In the genomic region with DNA sequence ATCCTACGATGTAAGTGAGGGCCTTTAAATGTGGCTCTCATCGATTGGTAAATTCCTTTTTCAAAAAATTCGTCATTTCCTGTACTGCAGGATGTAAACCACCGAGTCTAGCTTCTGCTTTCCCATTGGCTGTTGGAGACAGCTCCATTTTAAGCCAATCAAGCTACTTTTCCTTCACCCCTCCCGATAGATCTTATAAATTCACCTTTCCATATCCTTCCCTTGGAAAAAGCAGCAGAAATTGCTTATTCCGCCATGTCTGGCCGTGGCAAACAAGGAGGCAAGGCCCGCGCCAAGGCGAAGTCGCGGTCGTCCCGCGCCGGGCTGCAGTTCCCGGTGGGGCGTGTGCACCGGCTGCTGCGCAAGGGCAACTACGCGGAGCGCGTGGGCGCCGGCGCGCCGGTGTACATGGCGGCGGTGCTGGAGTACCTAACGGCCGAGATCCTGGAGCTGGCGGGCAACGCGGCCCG, we compare ENCODE assay signal across 8 mouse cellular contexts. TPM values are rescaled to one million over a fixed set of nuclear protein-coding genes. Genes with fewer than 3 reads are reported as not detected.
DNase-seq lines count a peak whose midpoint lies in the region; ATAC-seq lines count a peak whose summit lies in the region.

Gene Bola1 (minus strand): TSS at position 49 of the 470 bp plus-strand sequence.
Gene Hist2h2ab (plus strand): TSS at position 205 of the 470 bp plus-strand sequence.

- peaks cover 24% of the 10 kb centered on the region for H3K4me1 ChIP-seq in hindbrain, embryonic 15.5 days (replicated peaks)

- WGBS in hindbrain, embryonic 15.5 days, result under 1% methylated on average over 37 of the region's 37 CpGs

- no peaks in the 10 kb centered on the region for H3K36me3 ChIP-seq in hindbrain, embryonic 15.5 days

- H3K4me2 ChIP-seq in hindbrain, embryonic 15.5 days, result peak within 1 kb of the TSS; percentile 86

- H3K9ac ChIP-seq in hindbrain, embryonic 15.5 days, result peak within 1 kb of the TSS; percentile 79

- H3K9me3 ChIP-seq in hindbrain, embryonic 15.5 days, result no peaks in the 10 kb centered on the region

- peak within 1 kb of the TSS; percentile 97 for H3K27ac ChIP-seq in hindbrain, embryonic 15.5 days (replicated peaks)

- DNase-seq in T-cell, adult 2 months (ENCODE audit: low spot score), result peak; percentile 80
- DNase-seq in cerebellum, postnatal 36 days, result peak; percentile 68 to 74
- peak; percentile 80 to 84 for DNase-seq in frontal cortex, postnatal 36 days (ENCODE audit: low spot score in 2 of 2)
- peak; percentile 79 to 83 for DNase-seq in layer of hippocampus, postnatal 36 days
- DNase-seq in lung, postnatal 25 days (ENCODE audit: low spot score), result peak; percentile 90
- DNase-seq in retina, postnatal 1 day, result peak; percentile 94
- DNase-seq in thymus, postnatal 4 days, result peak; percentile 83

- no peaks in the 10 kb centered on the region for H3K27me3 ChIP-seq in hindbrain, embryonic 15.5 days

- H3K4me3 ChIP-seq in hindbrain, embryonic 15.5 days, result peak within 1 kb of the TSS; percentile 59

- peak; percentile 94 for ATAC-seq in hindbrain, embryonic 15.5 days (ENCODE audit: low FRiP score, low read depth)

RNA-seq across cellular contexts. Expression of gene Bola1, which starts in this region (rescaled TPM):
- polyA plus RNA-seq in hindbrain, embryonic 15.5 days (2015; fragmentation: Nextera tagmentation; extraction: Ambion mirVana), result 56.0 and 56.3 TPM in 2 replicates
- 10 to 100 TPM; 15.3 to 18.2 TPM for total RNA-seq in layer of hippocampus, postnatal 36 days (2021)

RNA-seq across cellular contexts. Expression of gene Hist2h2ab, which starts in this region (rescaled TPM):
- polyA plus RNA-seq in hindbrain, embryonic 15.5 days (2015; fragmentation: Nextera tagmentation; extraction: Ambion mirVana), result 0.42 and 0.77 TPM in 2 replicates
- total RNA-seq in layer of hippocampus, postnatal 36 days (2021), result 1 to 10 TPM; 7.2 to 8.2 TPM

Comparison
In these comparisons a context has a peak if more than half of its experiments do, and no peak if none do; other contexts are left out.
1. Peak in every context shown above with its lines: DNase-seq, ATAC-seq, H3K4me3 ChIP-seq and H3K27ac ChIP-seq.